Mouse (Mus musculus) gastrocnemius, postnatal 25 days (tissue): ENCODE data around the gene Snapin. TPM values are rescaled to one million over a fixed set of nuclear protein-coding genes. Genes with fewer than 3 reads are reported as not detected.

ENCODE experiments used
- DNase-seq: peaks from one replicate; pipeline ENCODE4 v3.0.0; 2022
- total RNA-seq, 2 experiments: library from RNA; stranded (reverse); gene quantifications; 1 replicate in 1 of 2; 2 replicates in 1 of 2; pipeline ENCODE4 v1.2.3; 2021

The Snapin gene
- total RNA-seq, 2 experiments from 2014 or later = 57.4 to 60.0 TPM

GRCm38 (mm10) chr3:90459727-90460126 lies 31.1 kb downstream of the Snapin start:
- no peak for DNase-seq

- DNase-seq = no peak
These were observed 35.9 kb downstream of the Snapin start for GRCm38 (mm10) chr3:90454931-90455330.

GRCm38 (mm10) chr3:90451396-90452095 lies 39.3 kb downstream of the Snapin start:
- no peak for DNase-seq

- no peak for DNase-seq
These were observed 40.0 kb downstream of the Snapin start for GRCm38 (mm10) chr3:90450874-90451273.

GRCm38 (mm10) chr3:90448626-90449025 lies 42.2 kb downstream of the Snapin start:
- no peak for DNase-seq

- DNase-seq = no peak
These were observed 43.7 kb downstream of the Snapin start for GRCm38 (mm10) chr3:90447123-90447494.

- peak; percentile 93 for DNase-seq
These were observed 44.3 kb downstream of the Snapin start for GRCm38 (mm10) chr3:90446389-90447122.

- no peak for DNase-seq
These were observed 45.2 kb downstream of the Snapin start for GRCm38 (mm10) chr3:90445417-90446200.

GRCm38 (mm10) chr3:90443977-90444376 lies 46.9 kb downstream of the Snapin start:
- no peak for DNase-seq

- no peak for DNase-seq
These were observed 50.1 kb downstream of the Snapin start for GRCm38 (mm10) chr3:90440756-90441155.

Other genes starting within 250 kb of the Snapin start
- under 1 TPM in 1 of 2 experiments, not detected in 1; 0.35 TPM for gene Creb3l4, start 247.5 kb downstream of the Snapin start, total RNA-seq
- gene Slc39a1, start 242.9 kb downstream of the Snapin start, total RNA-seq = 10 to 100 TPM; 49.6 to 54.7 TPM
- 10 to 100 TPM; 13.9 to 16.9 TPM for gene Crtc2, start 236.9 kb downstream of the Snapin start, total RNA-seq
- gene Dennd4b, start 225.8 kb downstream of the Snapin start, total RNA-seq = 10 to 100 TPM; 71.3 to 76.9 TPM
- gene Gatad2b, start 197.9 kb downstream of the Snapin start, total RNA-seq = 10 to 100 TPM; 37.2 to 40.0 TPM
- 1 to 10 TPM; 1.5 to 1.7 TPM for gene Slc27a3, start 101.1 kb downstream of the Snapin start, total RNA-seq
- gene Ints3, start 57.4 kb downstream of the Snapin start, total RNA-seq = 10 to 100 TPM; 14.5 to 15.9 TPM
- gene Npr1, start 25.2 kb downstream of the Snapin start, total RNA-seq = 10 to 100 TPM in 1 of 2 experiments, 1 to 10 TPM in 1; 7.7 to 10.8 TPM
- 10 to 100 TPM; 23.4 to 25.6 TPM for gene Ilf2, start 14.9 kb downstream of the Snapin start, total RNA-seq
- gene Chtop, start 18.5 kb upstream of the Snapin start, total RNA-seq = 10 to 100 TPM; 86.0 to 86.1 TPM
- 100 to 1,000 TPM; 112 to 150 TPM for gene S100a1, start 23.4 kb upstream of the Snapin start, total RNA-seq
- 10 to 100 TPM in 1 of 2 experiments, 1 to 10 TPM in 1; 9.5 to 16.8 TPM for gene S100a13, start 23.4 kb upstream of the Snapin start, total RNA-seq
- gene S100a14, start 35.8 kb upstream of the Snapin start, total RNA-seq = under 1 TPM; 0.29 to 0.67 TPM
- gene S100a16, start 46.2 kb upstream of the Snapin start, total RNA-seq = 10 to 100 TPM; 62.7 to 69.8 TPM
- not detected for gene S100a3, start 69.5 kb upstream of the Snapin start, total RNA-seq
- not detected for gene S100a2, start 99.2 kb upstream of the Snapin start, total RNA-seq
- gene Gm42674, start 110.9 kb upstream of the Snapin start, total RNA-seq = not detected
- gene S100a4, start 112.7 kb upstream of the Snapin start, total RNA-seq = 10 to 100 TPM; 11.3 to 23.2 TPM
- gene S100a5, start 117.5 kb upstream of the Snapin start, total RNA-seq = not detected
- gene S100a6, start 121.8 kb upstream of the Snapin start, total RNA-seq = 100 to 1,000 TPM in 1 of 2 experiments, 10 to 100 TPM in 1; 65.8 to 112 TPM
- gene S100a7a, start 163.0 kb upstream of the Snapin start, total RNA-seq = under 1 TPM; 0.20 to 0.43 TPM
- not detected for gene S100a8, start 177.9 kb upstream of the Snapin start, total RNA-seq
- gene S100a9, start 204.7 kb upstream of the Snapin start, total RNA-seq = under 1 TPM in 1 of 2 experiments, not detected in 1; 0.59 TPM
- not detected for gene Pglyrp4, start 235.9 kb upstream of the Snapin start, total RNA-seq